ENCODE assay signal across 1 mouse cellular context in the genomic region with DNA sequence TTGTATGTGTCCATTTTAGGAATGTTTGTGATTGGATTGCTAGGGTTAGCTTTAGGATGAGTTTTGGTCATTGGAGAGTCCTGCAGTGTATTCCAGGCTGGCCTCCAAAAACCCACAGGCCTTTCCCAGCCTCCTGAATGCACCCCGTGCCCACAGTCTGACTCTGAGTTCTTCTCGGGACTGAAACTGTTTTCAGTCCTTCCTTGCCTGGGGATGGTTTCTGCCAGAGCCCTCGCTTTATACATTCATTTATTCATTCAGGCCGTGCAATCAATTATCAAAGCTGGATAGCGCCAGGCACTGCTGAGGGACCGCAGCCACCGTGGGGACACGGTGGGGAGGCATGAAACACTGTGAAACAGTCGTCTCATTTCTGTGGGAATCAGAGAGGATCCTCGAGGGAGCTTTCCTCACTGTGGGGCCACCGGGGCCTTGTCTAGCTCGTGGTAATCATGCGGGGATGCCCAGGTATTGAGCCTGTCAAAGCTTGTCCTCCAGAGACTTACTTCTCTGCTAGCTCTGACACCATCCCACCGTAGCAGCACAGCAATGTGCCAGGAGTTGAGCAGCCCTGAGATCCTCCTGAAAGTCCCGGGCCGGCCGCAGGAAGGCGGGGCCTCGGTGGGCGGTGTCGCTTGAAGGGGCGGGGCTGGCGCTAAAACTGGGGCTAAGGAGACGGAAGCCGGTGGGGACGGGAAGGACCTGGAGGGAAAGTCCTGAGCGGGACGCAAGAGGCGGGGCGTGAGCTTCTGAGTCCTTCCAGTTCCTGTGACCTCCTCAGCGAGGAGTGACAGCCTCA.
TF ChIP-seq lines count a peak whose summit lies in the region.

No protein-coding gene starts in this region.

TF ChIP-seq in CH12.LX, 34 proteins besides CTCF, POLR2A, EP300 and RAD21 (continued from another document):
- TF ChIP-seq MAZ (IDR thresholded peaks at IDR 0.05; ENCODE audit: low read depth, low read length) (0 out of 2 replicates have a peak, but pooled peaks have one; percentile 35), NRF1 (IDR thresholded peaks at IDR 0.05; ENCODE audit: low read depth, low read length) (0 out of 2 replicates have a peak, but pooled peaks have one; percentile 11)
